Mouse (Mus musculus) myocyte (in vitro differentiated cells): Measurements from ENCODE around the gene Cuedc1. TPM values are rescaled to one million over a fixed set of nuclear protein-coding genes. Genes with fewer than 3 reads are reported as not detected.

ENCODE experiments used
- H3K27me3 ChIP-seq: one replicate; pipeline ENCODE4 v1.6.1; 2011; ENCODE audit not compliant: control insufficient read depth, insufficient read depth, insufficient read length
- H3K36me3 ChIP-seq: one replicate; pipeline ENCODE4 v1.6.1; 2011; ENCODE audit not compliant: control insufficient read depth, insufficient read depth
- H3K4me2 ChIP-seq: one replicate; pipeline ENCODE4 v1.6.1; 2011; ENCODE audit warnings: low read depth, control low read depth
- H3K4me3 ChIP-seq: one replicate; pipeline ENCODE4 v1.5.1; 2011; ENCODE audit warnings: mild to moderate bottlenecking, control low read depth, moderate library complexity
- H3K79me2 ChIP-seq: one replicate; pipeline ENCODE4 v1.6.1; 2011; ENCODE audit not compliant: control insufficient read depth, insufficient read depth
- H3ac ChIP-seq: one replicate; pipeline ENCODE4 v1.6.1; 2011; ENCODE audit not compliant: control insufficient read depth, insufficient read length
- CEBPB ChIP-seq: IDR thresholded peaks from 2 replicates; pipeline ENCODE4 v1.6.1; 2011; ENCODE audit warnings: mild to moderate bottlenecking, moderate library complexity; ENCODE audit not compliant: poor library complexity, insufficient read depth, severe bottlenecking
- E2F4 ChIP-seq: IDR thresholded peaks from one replicate; pipeline ENCODE4 v1.6.1; 2011; ENCODE audit warnings: mild to moderate bottlenecking, control low read depth, moderate library complexity; ENCODE audit not compliant: insufficient read depth
- MAX ChIP-seq: IDR thresholded peaks from one replicate; pipeline ENCODE4 v1.6.1; 2011; ENCODE audit warnings: low read depth, mild to moderate bottlenecking, control low read depth
- MYOD1 ChIP-seq, 3 experiments: IDR thresholded peaks; one replicate each; pipeline ENCODE4 v1.6.1; 2011; ENCODE audit warnings: control low read depth in 2 of 3, low read depth in 2 of 3, mild to moderate bottlenecking in 2 of 3, moderate library complexity in 1 of 3; ENCODE audit not compliant: insufficient read length in 2 of 3, control insufficient read depth in 1 of 3
- MYOG ChIP-seq, 3 experiments: IDR thresholded peaks; one replicate each; pipeline ENCODE4 v1.6.1; 2011; ENCODE audit warnings: control low read depth in 2 of 3, low read depth in 2 of 3, mild to moderate bottlenecking in 2 of 3; ENCODE audit not compliant: insufficient read length in 2 of 3, control insufficient read depth in 1 of 3, insufficient read depth in 1 of 3
- POLR2A ChIP-seq: IDR thresholded peaks from one replicate; pipeline ENCODE4 v1.6.1; 2011; ENCODE audit warnings: low read depth, mild to moderate bottlenecking, control low read depth, moderate library complexity; ENCODE audit not compliant: insufficient read length
- POLR2AphosphoS2 ChIP-seq: IDR thresholded peaks from one replicate; pipeline ENCODE4 v1.6.1; 2011; ENCODE audit warnings: low read depth, control low read depth; ENCODE audit not compliant: insufficient read length
- REST ChIP-seq: IDR thresholded peaks from one replicate; pipeline ENCODE4 v1.6.1; 2011; ENCODE audit warnings: mild to moderate bottlenecking, control low read depth, moderate library complexity; ENCODE audit not compliant: insufficient read depth, insufficient read length
- SRF ChIP-seq: IDR thresholded peaks from one replicate; pipeline ENCODE4 v1.6.1; 2011; ENCODE audit warnings: low read depth; ENCODE audit not compliant: control insufficient read depth, insufficient read length
- TCF12 ChIP-seq: IDR thresholded peaks from one replicate; pipeline ENCODE4 v1.6.1; 2011; ENCODE audit warnings: mild to moderate bottlenecking, control low read depth; ENCODE audit not compliant: poor library complexity, insufficient read depth, severe bottlenecking
- TCF3 ChIP-seq: IDR thresholded peaks from one replicate; pipeline ENCODE4 v1.6.1; 2011; ENCODE audit warnings: low read depth, control low read depth; ENCODE audit not compliant: insufficient read length
- USF1 ChIP-seq: IDR thresholded peaks from one replicate; pipeline ENCODE4 v1.6.1; 2011; ENCODE audit warnings: low read depth, mild to moderate bottlenecking, control low read depth, moderate library complexity
- polyA plus RNA-seq: library from polyadenylated mRNA; unstranded; fragments of >200 nt; fragmentation: generic; extraction: Trizol; gene quantifications from one replicate; pipeline ENCODE4 v1.2.1, GENCODE M21; 2012; ENCODE audit warnings: missing spikeins

The Cuedc1 gene
- polyA plus RNA-seq, 1 experiment, result 40.8 TPM

GRCm38 (mm10) chr11:88122545-88122944 is 24.7 kb downstream of the Cuedc1 start:
- no peak overlapping the region for H3K4me3 ChIP-seq
- TF ChIP-seq USF1 (no peak), SRF (no peak), TCF12 (no peak), POLR2A (no peak), MYOD1 (IDR thresholded peaks at IDR 0.05; ENCODE audit: control insufficient read depth in 1 of 3, insufficient read length in 2 of 3, low read depth in 2 of 3) (no peak)
- H3K4me2 ChIP-seq, result no peak overlapping the region

GRCm38 (mm10) chr11:88123021-88123420 is 25.2 kb downstream of the Cuedc1 start:
- Histone ChIP-seq H3K79me2 (peaks cover under 1% of the 10 kb centered on the region), H3K36me3 (no peaks in the 10 kb centered on the region), H3K4me3 (no peak overlapping the region), H3K4me2 (no peak overlapping the region), H3K27me3 (no peaks in the 10 kb centered on the region), H3ac (no peak overlapping the region)
- no peak for TF ChIP-seq TCF12
- no peak for TF ChIP-seq MYOG (IDR thresholded peaks at IDR 0.05; ENCODE audit: control insufficient read depth in 1 of 3, insufficient read depth in 1 of 3, insufficient read length in 2 of 3, low read depth in 2 of 3)
- no peak for TF ChIP-seq MYOD1 (IDR thresholded peaks at IDR 0.05; ENCODE audit: control insufficient read depth in 1 of 3, insufficient read length in 2 of 3, low read depth in 2 of 3)
- no peak for TF ChIP-seq CEBPB
- no peak for TF ChIP-seq E2F4
- TF ChIP-seq POLR2A, result no peak
- TF ChIP-seq TCF3, result no peak
- TF ChIP-seq POLR2AphosphoS2, result no peak

More at GRCm38 (mm10) chr11:88122545-88122944, 24.7 kb downstream of the Cuedc1 start:
- no peak overlapping the region for H3ac ChIP-seq
- H3K79me2 ChIP-seq, result no peaks in the 10 kb centered on the region
- no peaks in the 10 kb centered on the region for H3K27me3 ChIP-seq
- no peaks in the 10 kb centered on the region for H3K36me3 ChIP-seq

- Histone ChIP-seq H3K4me3 (no peak overlapping the region), H3ac (no peak overlapping the region), H3K36me3 (no peaks in the 10 kb centered on the region), H3K27me3 (no peaks in the 10 kb centered on the region), H3K79me2 (peaks cover 7% of the 10 kb centered on the region), H3K4me2 (no peak overlapping the region)
- TF ChIP-seq CEBPB (no peak), POLR2A (no peak), MYOG (IDR thresholded peaks at IDR 0.05; ENCODE audit: control insufficient read depth in 1 of 3, insufficient read depth in 1 of 3, insufficient read length in 2 of 3, low read depth in 2 of 3) (no peak), MAX (no peak), TCF3 (no peak), SRF (no peak), E2F4 (no peak), USF1 (no peak), REST (no peak), MYOD1 (IDR thresholded peaks at IDR 0.05; ENCODE audit: control insufficient read depth in 1 of 3, insufficient read length in 2 of 3, low read depth in 2 of 3) (no peak), TCF12 (no peak), POLR2AphosphoS2 (no peak)
Observed at GRCm38 (mm10) chr11:88123731-88124130, 25.9 kb downstream of the Cuedc1 start.

- Histone ChIP-seq H3K4me2 (no peak overlapping the region), H3K79me2 (peaks cover 7% of the 10 kb centered on the region), H3K36me3 (no peaks in the 10 kb centered on the region), H3K4me3 (no peak overlapping the region), H3ac (no peak overlapping the region), H3K27me3 (no peaks in the 10 kb centered on the region)
- TF ChIP-seq POLR2AphosphoS2, result no peak
- TF ChIP-seq SRF, result no peak
- no peak for TF ChIP-seq TCF12
- TF ChIP-seq POLR2A, result no peak
- TF ChIP-seq E2F4, result no peak
- TF ChIP-seq MYOD1 (IDR thresholded peaks at IDR 0.05; ENCODE audit: control insufficient read depth in 1 of 3, insufficient read length in 2 of 3, low read depth in 2 of 3), result no peak
- TF ChIP-seq REST, result no peak
- TF ChIP-seq CEBPB, result no peak
- no peak for TF ChIP-seq MAX
- no peak for TF ChIP-seq MYOG (IDR thresholded peaks at IDR 0.05; ENCODE audit: control insufficient read depth in 1 of 3, insufficient read depth in 1 of 3, insufficient read length in 2 of 3, low read depth in 2 of 3)
- no peak for TF ChIP-seq USF1
- TF ChIP-seq TCF3, result no peak
Observed at GRCm38 (mm10) chr11:88125483-88125882, 27.6 kb downstream of the Cuedc1 start.

GRCm38 (mm10) chr11:88126306-88126793 is 28.5 kb downstream of the Cuedc1 start:
- Histone ChIP-seq H3K27me3 (no peaks in the 10 kb centered on the region), H3K79me2 (peaks cover 7% of the 10 kb centered on the region), H3ac (no peak overlapping the region), H3K36me3 (no peaks in the 10 kb centered on the region), H3K4me2 (no peak overlapping the region), H3K4me3 (no peak overlapping the region)
- TF ChIP-seq POLR2AphosphoS2 (no peak), REST (no peak), E2F4 (no peak), TCF12 (no peak), MYOD1 (IDR thresholded peaks at IDR 0.05; ENCODE audit: control insufficient read depth in 1 of 3, insufficient read length in 2 of 3, low read depth in 2 of 3) (no peak), TCF3 (no peak), SRF (no peak), POLR2A (no peak), MAX (no peak), USF1 (no peak), CEBPB (no peak), MYOG (IDR thresholded peaks at IDR 0.05; ENCODE audit: control insufficient read depth in 1 of 3, insufficient read depth in 1 of 3, insufficient read length in 2 of 3, low read depth in 2 of 3) (no peak)
